Mouse (Mus musculus): Measurements from ENCODE around the gene Bicc1. TPM values are rescaled to one million over a fixed set of nuclear protein-coding genes. Genes with fewer than 3 reads are reported as not detected.
A peak's percentile ranks its signal among the peaks of the same experiment; 100 is the strongest.

Gene Bicc1
- 1.2 and 1.8 TPM in 2 replicates for total RNA-seq (2012; rRNA removed)

DNA sequence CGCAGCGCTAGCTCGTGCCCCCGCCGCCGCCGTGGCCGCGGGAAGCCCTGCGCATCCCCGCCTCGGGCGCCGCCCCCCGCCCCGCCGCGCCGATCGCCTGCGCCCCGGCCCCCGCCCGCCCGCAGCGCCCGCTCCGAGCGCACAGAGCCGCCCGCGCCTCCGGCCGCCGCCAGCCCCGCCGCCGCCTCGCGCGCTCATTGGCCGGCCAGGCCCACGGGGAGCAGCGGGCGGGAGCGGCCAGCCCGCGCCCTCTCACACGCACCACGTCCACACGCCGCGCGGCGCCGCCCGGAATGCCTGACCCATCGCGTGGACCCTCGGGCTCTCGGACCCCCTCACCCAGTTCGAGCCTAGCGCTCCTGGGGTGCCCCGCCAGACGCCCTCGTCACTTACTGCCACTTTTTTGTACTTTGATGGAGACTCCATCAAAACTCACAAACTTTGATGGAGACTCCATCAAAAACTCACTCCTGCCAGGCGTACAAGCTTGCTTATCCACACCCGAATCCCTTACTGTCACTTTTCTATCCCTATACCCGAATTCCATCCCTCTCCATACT, at the start of gene Bicc1:
TSS of gene Bicc1 (minus strand) at position 25 of the 560 bp plus-strand sequence.
- Histone ChIP-seq H3K4me1 (ENCODE audit: control insufficient read depth in 2 of 2, insufficient read depth in 2 of 2, low read length in 2 of 2, poor library complexity in 1 of 2) (no peaks in the 10 kb centered on the region), H3K9ac (ENCODE audit: insufficient read depth, low read depth, low read length, poor library complexity, severe bottlenecking) (peak within 1 kb of the TSS; percentile 71), H3K9me3 (ENCODE audit: control insufficient read depth, insufficient read depth, low read depth, low read length) (no peaks in the 10 kb centered on the region), H3K27ac (ENCODE audit: insufficient read depth, low read depth, low read length, poor library complexity, severe bottlenecking) (no peak within 1 kb of the TSS), H3K4me3 (ENCODE audit: insufficient read depth in 1 of 2, low read depth in 1 of 2, low read length in 2 of 2, poor library complexity in 1 of 2, severe bottlenecking in 1 of 2) (peak within 1 kb of the TSS; percentile 76 to 93), H3K36me3 (ENCODE audit: control insufficient read depth, insufficient read depth, low read length, poor library complexity, severe bottlenecking) (no peaks in the 10 kb centered on the region)
- DNase-seq (ENCODE audit: low read depth, low spot score) = no peak
- in situ Hi-C loops (cut with MboI; ENCODE audit: low sequenced_read_pairs in 2 of 2, unreplicated experiment in 2 of 2) = no loop called here
- TF ChIP-seq ZNF384 (IDR thresholded peaks at IDR 0.05; ENCODE audit: low read depth, low read length) (no peak), CHD2 (IDR thresholded peaks at IDR 0.05; ENCODE audit: low read depth, low read length) (no peak), ZC3H11A (IDR thresholded peaks at IDR 0.05; ENCODE audit: borderline replicate concordance, low read depth, low read length) (no peak), HCFC1 (IDR thresholded peaks at IDR 0.05; ENCODE audit: borderline replicate concordance, insufficient read depth, low read length) (no peak), MAFK (IDR thresholded peaks at IDR 0.05; ENCODE audit: insufficient read depth, low read depth, low read length) (no peak)

GRCm38 (mm10) chr10:71201512-71201911, 42.0 kb upstream of the Bicc1 start:
- Histone ChIP-seq H3K36me3 (ENCODE audit: control insufficient read depth, insufficient read depth, low read length, poor library complexity, severe bottlenecking) (no peaks in the 10 kb centered on the region), H3K9ac (ENCODE audit: insufficient read depth, low read depth, low read length, poor library complexity, severe bottlenecking) (peak overlapping the region; percentile 41; the same call in 1 of the 2 replicates), H3K9me3 (ENCODE audit: control insufficient read depth, insufficient read depth, low read depth, low read length) (no peaks in the 10 kb centered on the region), H3K4me1 (ENCODE audit: control insufficient read depth in 2 of 2, insufficient read depth in 2 of 2, low read length in 2 of 2, poor library complexity in 1 of 2) (no peaks in the 10 kb centered on the region), H3K4me3 (ENCODE audit: insufficient read depth in 1 of 2, low read depth in 1 of 2, low read length in 2 of 2, poor library complexity in 1 of 2, severe bottlenecking in 1 of 2) (peak overlapping the region; percentile 34 to 57; a peak in 3 of 4 replicates), H3K27ac (ENCODE audit: insufficient read depth, low read depth, low read length, poor library complexity, severe bottlenecking) (no peak overlapping the region)
- no peak for DNase-seq (ENCODE audit: low read depth, low spot score)
- in situ Hi-C loops (cut with MboI; ENCODE audit: low sequenced_read_pairs in 2 of 2, unreplicated experiment in 2 of 2) = no loop called here
- TF ChIP-seq CHD2 (IDR thresholded peaks at IDR 0.05; ENCODE audit: low read depth, low read length) = peak; percentile 73; the same call in 1 of the 2 replicates
- TF ChIP-seq ZNF384 (IDR thresholded peaks at IDR 0.05; ENCODE audit: low read depth, low read length) = no peak
- TF ChIP-seq HCFC1 (IDR thresholded peaks at IDR 0.05; ENCODE audit: borderline replicate concordance, insufficient read depth, low read length) = no peak

DNA sequence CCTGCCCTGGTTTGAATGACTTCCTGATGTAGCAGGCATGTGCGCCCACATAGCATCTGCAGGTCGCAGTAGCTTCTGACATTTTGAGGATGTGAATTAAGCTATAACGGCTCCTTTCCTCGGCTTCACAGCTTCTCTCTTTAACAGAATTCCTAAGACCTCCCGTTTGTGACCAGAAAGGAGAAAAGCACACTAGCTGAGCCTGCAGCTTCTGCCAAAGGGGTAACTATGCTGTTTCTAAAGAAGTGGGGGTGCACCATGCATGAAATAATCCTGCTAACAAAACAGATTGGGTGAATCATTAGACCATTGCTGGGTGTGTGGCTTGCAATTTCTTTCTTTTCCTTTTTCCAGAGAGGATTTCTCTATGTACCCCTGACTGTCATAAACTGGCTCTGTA, 41.5 kb upstream of the Bicc1 start:
- no peaks in the 10 kb centered on the region for H3K36me3 ChIP-seq (ENCODE audit: control insufficient read depth, insufficient read depth, low read length, poor library complexity, severe bottlenecking)
- no peaks in the 10 kb centered on the region for H3K4me1 ChIP-seq (ENCODE audit: control insufficient read depth in 2 of 2, insufficient read depth in 2 of 2, low read length in 2 of 2, poor library complexity in 1 of 2)
- in situ Hi-C loops (cut with MboI; ENCODE audit: low sequenced_read_pairs in 2 of 2, unreplicated experiment in 2 of 2) = no loop called here
- no peak for DNase-seq (ENCODE audit: low read depth, low spot score)
- TF ChIP-seq ZC3H11A (IDR thresholded peaks at IDR 0.05; ENCODE audit: borderline replicate concordance, low read depth, low read length) = no peak
- H3K9ac ChIP-seq (ENCODE audit: insufficient read depth, low read depth, low read length, poor library complexity, severe bottlenecking) = peak overlapping the region; percentile 41; the same call in 1 of the 2 replicates
- no peaks in the 10 kb centered on the region for H3K9me3 ChIP-seq (ENCODE audit: control insufficient read depth, insufficient read depth, low read depth, low read length)
- H3K4me3 ChIP-seq (ENCODE audit: insufficient read depth in 1 of 2, low read depth in 1 of 2, low read length in 2 of 2, poor library complexity in 1 of 2, severe bottlenecking in 1 of 2) = no peak overlapping the region
- no peak overlapping the region for H3K27ac ChIP-seq (ENCODE audit: insufficient read depth, low read depth, low read length, poor library complexity, severe bottlenecking)

GRCm38 (mm10) chr10:71198676-71199075, 39.2 kb upstream of the Bicc1 start:
- Histone ChIP-seq H3K9ac (ENCODE audit: insufficient read depth, low read depth, low read length, poor library complexity, severe bottlenecking) (no peak overlapping the region), H3K36me3 (ENCODE audit: control insufficient read depth, insufficient read depth, low read length, poor library complexity, severe bottlenecking) (no peaks in the 10 kb centered on the region), H3K27ac (ENCODE audit: insufficient read depth, low read depth, low read length, poor library complexity, severe bottlenecking) (no peak overlapping the region), H3K4me3 (ENCODE audit: insufficient read depth in 1 of 2, low read depth in 1 of 2, low read length in 2 of 2, poor library complexity in 1 of 2, severe bottlenecking in 1 of 2) (no peak overlapping the region), H3K4me1 (ENCODE audit: control insufficient read depth in 2 of 2, insufficient read depth in 2 of 2, low read length in 2 of 2, poor library complexity in 1 of 2) (no peaks in the 10 kb centered on the region), H3K9me3 (ENCODE audit: control insufficient read depth, insufficient read depth, low read depth, low read length) (no peaks in the 10 kb centered on the region)
- in situ Hi-C loops (cut with MboI; ENCODE audit: low sequenced_read_pairs in 2 of 2, unreplicated experiment in 2 of 2) = no loop called here
- TF ChIP-seq ZNF384 (IDR thresholded peaks at IDR 0.05; ENCODE audit: low read depth, low read length) (no peak), HCFC1 (IDR thresholded peaks at IDR 0.05; ENCODE audit: borderline replicate concordance, insufficient read depth, low read length) (no peak)
- DNase-seq (ENCODE audit: low read depth, low spot score) = no peak

DNA sequence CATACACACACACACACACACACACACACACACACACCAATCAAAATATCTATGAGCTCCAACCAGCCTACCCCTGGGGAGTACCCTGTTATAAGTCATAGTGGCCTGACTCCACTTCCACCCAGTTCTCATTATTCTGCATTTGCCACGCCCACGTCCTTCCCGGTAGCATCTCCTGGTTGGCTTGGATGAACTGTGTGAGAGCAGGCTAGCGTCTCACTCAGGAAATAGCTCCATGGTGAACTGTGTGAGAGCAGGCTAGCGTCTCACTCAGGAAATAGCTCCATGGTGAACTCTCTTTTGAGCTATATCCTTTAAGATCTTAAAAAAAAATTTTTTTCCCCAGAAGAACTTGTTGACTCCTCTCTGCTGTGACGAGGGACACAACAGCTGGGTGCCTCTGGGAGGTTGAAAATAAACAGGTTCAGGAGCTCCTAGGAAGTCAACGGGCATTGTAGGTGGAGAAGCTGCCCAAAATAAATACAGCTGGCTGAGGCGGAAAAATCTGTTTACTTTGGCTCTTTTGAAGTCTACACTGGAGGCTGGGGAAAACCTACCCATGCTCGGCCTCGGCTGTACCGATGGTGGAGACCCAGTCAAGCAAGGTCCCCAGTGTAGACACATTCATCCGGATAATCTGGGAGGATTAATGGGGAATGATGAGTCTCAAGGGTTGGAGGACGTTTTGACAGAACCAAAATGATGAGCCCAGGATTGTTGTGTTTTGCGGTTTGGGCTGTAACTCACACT, 37.7 kb upstream of the Bicc1 start:
- no peaks in the 10 kb centered on the region for H3K36me3 ChIP-seq (ENCODE audit: control insufficient read depth, insufficient read depth, low read length, poor library complexity, severe bottlenecking)
- H3K4me3 ChIP-seq (ENCODE audit: insufficient read depth in 1 of 2, low read depth in 1 of 2, low read length in 2 of 2, poor library complexity in 1 of 2, severe bottlenecking in 1 of 2) = no peak overlapping the region
- H3K9me3 ChIP-seq (ENCODE audit: control insufficient read depth, insufficient read depth, low read depth, low read length) = no peaks in the 10 kb centered on the region
- in situ Hi-C loops (cut with MboI; ENCODE audit: low sequenced_read_pairs in 2 of 2, unreplicated experiment in 2 of 2) = no loop called here
- TF ChIP-seq ZC3H11A (IDR thresholded peaks at IDR 0.05; ENCODE audit: borderline replicate concordance, low read depth, low read length) (no peak), ZNF384 (IDR thresholded peaks at IDR 0.05; ENCODE audit: low read depth, low read length) (no peak), MAFK (IDR thresholded peaks at IDR 0.05; ENCODE audit: insufficient read depth, low read depth, low read length) (no peak), HCFC1 (IDR thresholded peaks at IDR 0.05; ENCODE audit: borderline replicate concordance, insufficient read depth, low read length) (no peak), CHD2 (IDR thresholded peaks at IDR 0.05; ENCODE audit: low read depth, low read length) (no peak)
- no peak for DNase-seq (ENCODE audit: low read depth, low spot score)
- H3K9ac ChIP-seq (ENCODE audit: insufficient read depth, low read depth, low read length, poor library complexity, severe bottlenecking) = no peak overlapping the region
- no peak overlapping the region for H3K27ac ChIP-seq (ENCODE audit: insufficient read depth, low read depth, low read length, poor library complexity, severe bottlenecking)
- H3K4me1 ChIP-seq (ENCODE audit: control insufficient read depth in 2 of 2, insufficient read depth in 2 of 2, low read length in 2 of 2, poor library complexity in 1 of 2) = no peaks in the 10 kb centered on the region

All from ES-E14 (cell line).